Mouse (Mus musculus) thymus, adult 18-20 months (tissue): ENCODE data around the gene Lrrc14b.

Experiments
- DNase-seq, 2 experiments: peaks; one replicate each; pipeline ENCODE4 v3.0.0; 2022; ENCODE audit warnings: mixed read lengths in 2 of 2

Gene Lrrc14b

GRCm38 (mm10) chr13:74363859-74364235 is at the start of gene Lrrc14b:
Gene Lrrc14b, minus strand, starts transcription at chr13:74364005.
- DNase-seq: no peak

DNA sequence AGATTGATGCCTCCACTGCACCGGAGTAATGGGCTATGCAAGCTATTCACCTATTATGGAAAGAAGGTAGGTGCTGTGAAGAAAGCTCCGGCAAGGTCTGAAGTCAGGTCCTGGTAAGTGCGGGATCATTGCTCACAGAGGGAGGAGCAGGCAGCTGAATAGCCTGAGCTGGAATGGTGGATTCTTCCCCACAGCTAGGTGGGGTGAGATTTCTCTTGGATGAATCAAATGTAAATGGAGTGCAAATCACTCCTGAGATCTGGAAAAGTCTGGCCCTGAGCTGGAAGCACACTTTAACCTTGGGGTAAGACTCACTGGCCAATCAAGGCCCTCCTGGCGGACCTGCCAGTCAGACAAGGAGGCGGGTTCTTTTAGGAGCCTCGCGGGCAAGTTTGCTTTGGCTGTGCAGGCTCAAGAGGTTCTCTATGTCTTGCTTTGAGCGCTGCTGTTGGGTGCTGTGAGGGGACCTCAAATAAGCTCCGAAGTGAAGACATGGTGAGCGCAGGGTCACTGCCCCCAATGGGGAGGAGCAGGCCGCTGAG is 35.6 kb upstream of the Lrrc14b start, which contains the start of gene Ftl1-ps1:
Ftl1-ps1 (plus strand) TSS at position 397 of the 542 bp plus-strand sequence.
- no peak for DNase-seq

DNA sequence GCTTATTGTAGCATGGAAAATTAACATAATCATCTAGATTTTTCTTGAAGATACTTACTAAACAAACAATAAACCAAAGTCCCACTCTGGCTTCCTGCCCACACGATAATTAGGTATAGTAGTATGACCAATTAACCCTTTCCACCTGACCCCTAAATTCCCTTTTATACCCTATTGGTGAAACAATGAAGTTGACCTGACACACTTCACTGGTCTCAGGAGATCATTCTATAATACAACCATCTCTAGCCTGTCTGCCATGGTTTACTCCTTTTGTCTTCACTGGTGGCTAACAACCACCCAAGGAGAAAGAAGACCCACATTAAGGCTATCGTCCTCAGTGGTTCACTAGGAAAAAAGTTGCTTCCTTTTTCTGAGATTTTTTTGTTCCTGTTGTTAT is 27.4 kb upstream of the Lrrc14b start:
- DNase-seq: no peak

DNA sequence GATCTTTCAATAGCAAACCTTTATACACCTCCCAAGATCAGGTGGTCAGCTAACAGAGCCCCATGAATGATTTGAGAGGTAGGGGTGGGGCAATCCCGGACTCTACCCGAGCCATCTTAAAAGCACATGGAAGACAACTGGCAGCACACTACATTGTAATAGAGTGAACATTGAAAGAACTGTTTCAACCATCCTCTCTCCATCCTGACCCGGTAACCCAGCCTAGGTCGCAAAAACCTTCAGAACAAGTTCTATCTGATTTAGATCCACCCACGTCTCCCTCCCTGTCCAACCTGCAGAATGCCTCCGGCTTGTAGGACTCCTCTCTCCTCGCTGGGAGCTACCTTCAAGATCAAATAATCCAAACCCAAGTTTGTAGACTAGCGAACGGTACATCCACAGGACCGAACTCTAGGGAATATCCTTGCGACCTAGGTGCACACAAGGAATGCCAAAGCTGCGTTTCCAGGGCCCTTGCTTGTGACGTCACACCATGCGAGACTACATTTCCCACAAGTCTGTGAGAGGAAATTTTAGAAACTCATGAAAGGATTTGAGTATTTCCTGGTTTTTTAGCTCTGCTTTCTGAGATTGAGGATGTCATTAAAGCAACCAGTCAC is 26.7 kb upstream of the Lrrc14b start, which contains the start of gene Zfp72:
Zfp72 (minus strand) TSS at position 466 of the 620 bp plus-strand sequence.
- peak; percentile 10 to 50 for DNase-seq

GRCm38 (mm10) chr13:74389730-74390129 is 25.9 kb upstream of the Lrrc14b start:
- no peak for DNase-seq

DNA sequence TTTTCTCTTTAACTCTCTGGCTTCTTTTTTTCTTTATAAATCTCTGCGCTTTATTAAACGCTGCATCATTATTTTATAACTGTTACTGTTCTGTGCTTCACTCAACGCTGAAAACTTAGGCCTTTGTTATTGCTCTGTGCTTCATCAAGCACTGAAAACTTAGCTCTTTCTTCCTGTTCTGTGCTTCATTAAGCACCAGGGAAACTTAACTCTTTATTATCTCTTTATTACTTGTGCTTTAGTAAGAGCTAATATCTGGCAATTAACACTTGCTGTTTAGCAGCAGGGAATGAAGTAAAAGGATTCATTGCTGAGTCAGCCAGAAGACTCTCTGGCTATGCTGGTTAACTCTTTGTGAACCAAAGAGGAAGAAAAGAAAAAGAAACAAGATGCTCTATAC is 18.5 kb upstream of the Lrrc14b start:
- DNase-seq: no peak

DNA sequence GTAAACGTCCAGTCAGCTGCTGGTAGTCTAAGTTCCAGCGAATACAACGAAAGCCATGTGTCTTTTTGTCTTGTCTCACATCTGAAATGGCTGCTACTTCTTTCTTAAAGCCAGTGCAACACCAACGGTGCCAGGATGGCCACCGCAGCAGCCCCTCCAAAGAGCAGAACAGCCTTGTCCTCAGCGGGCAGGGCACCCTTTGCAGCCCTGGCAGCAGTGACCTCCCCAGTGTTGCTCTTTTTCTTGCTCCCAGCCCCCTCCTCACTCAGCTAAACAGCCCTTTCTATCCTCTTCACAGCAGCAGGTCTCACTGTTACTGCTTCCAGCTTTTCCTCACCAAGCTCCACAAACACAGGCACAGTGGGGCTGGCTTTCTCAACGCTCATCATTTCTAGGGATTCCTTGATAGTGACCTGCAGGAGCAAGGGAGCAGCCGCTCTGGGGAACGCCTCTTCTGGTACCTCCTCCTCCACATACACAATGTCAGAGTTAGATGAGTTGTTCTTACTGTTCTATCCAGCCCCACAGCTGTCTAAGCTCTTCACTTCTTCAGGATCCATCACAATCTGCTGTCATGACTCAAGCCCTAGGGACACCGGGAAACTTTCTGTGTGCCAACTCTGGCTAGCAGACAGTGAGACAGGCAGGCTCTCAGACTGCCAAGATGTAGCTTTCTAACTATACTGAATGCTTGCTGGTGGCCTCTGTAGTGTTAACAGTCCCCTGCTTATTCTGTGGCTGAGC is 17.9 kb upstream of the Lrrc14b start:
- no peak for DNase-seq

GRCm38 (mm10) chr13:74363176-74363858 is 488 bp downstream of the Lrrc14b start:
- no peak for DNase-seq

GRCm38 (mm10) chr13:74362218-74362617 is 1.6 kb downstream of the Lrrc14b start:
- DNase-seq: no peak

DNA sequence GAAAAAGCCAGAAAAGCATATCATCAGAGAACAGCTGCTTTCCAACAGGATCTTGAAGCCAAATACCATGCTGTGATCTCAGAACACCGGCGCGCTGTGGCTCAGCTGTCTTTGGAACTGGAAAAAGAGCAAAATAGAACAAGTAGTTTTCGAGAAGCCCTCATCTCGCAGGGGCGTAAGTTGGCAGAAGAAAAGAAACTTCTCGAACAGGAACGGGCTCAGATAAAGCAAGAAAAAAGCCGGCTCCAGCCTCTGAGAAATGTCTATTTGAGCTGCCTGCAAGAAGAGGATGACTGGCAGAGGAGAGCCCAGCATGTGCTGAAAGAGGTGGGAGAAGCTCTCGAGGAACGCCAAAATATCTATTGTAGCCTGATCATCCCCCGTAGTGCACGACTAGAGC is 7.3 kb downstream of the Lrrc14b start:
- DNase-seq: no peak

GRCm38 (mm10) chr13:74350435-74350906 is 13.3 kb downstream of the Lrrc14b start:
- no peak for DNase-seq

- peak; percentile 92 to 93 for DNase-seq
Observed at GRCm38 (mm10) chr13:74349566-74350434, 14.0 kb downstream of the Lrrc14b start, which contains the start of the genes Sdha and Ccdc127. Gene Sdha, minus strand, starts transcription at chr13:74350280. Gene Ccdc127, plus strand, starts transcription at chr13:74350309.

DNA sequence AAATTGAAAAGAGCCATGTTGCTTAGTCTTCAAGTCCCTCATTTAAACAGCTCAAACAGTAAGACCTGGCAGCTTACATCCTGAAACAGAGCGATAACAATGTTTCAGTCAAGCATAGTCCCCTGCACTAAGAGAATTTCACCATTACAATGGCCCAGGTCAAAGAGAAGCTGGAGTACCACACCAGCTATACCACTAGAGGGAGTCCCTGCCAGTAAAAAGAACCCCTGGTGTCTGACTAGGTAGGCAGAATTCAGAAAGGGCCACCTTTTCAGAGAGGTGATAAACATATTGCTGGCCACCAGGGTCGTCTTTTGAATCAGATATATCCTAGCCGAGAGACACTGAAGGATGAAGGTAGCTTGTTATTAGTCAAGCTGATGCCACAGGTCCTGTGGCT is 22.8 kb downstream of the Lrrc14b start:
- no peak for DNase-seq

- DNase-seq: no peak
Observed at GRCm38 (mm10) chr13:74329321-74329720, 34.5 kb downstream of the Lrrc14b start.

GRCm38 (mm10) chr13:74317170-74317849 is 46.5 kb downstream of the Lrrc14b start, which contains the start of gene Pdcd6:
Gene Pdcd6, minus strand, starts transcription at chr13:74317580.
- peak; percentile 91 to 94 for DNase-seq

- DNase-seq: no peak
Observed at GRCm38 (mm10) chr13:74316789-74317169, 47.0 kb downstream of the Lrrc14b start.

GRCm38 (mm10) chr13:74316386-74316785 is 47.4 kb downstream of the Lrrc14b start:
- DNase-seq: no peak

GRCm38 (mm10) chr13:74314616-74315015 is 49.2 kb downstream of the Lrrc14b start:
- no peak for DNase-seq
